Mouse (Mus musculus): ENCODE measurements around the gene Mvb12b. TPM values are rescaled to one million over a fixed set of nuclear protein-coding genes. Genes with fewer than 3 reads are reported as not detected.

The Mvb12b gene
- total RNA-seq, 2 experiments from 2014 or later = 14.9 to 20.7 TPM

- intact Hi-C loops (cut with DNase I; ENCODE audit: low total_unique reads) = no loop called here
- no peak for DNase-seq
These were observed 97.4 kb downstream of the Mvb12b start for GRCm38 (mm10) chr2:33790301-33790700.

- no peak for DNase-seq
- intact Hi-C loops (cut with DNase I; ENCODE audit: low total_unique reads) = no loop called here
These were observed 98.0 kb downstream of the Mvb12b start for GRCm38 (mm10) chr2:33789732-33790131.

- intact Hi-C loops (cut with DNase I; ENCODE audit: low total_unique reads) = no loop called here
- no peak for DNase-seq
These were observed 98.5 kb downstream of the Mvb12b start for GRCm38 (mm10) chr2:33789279-33789678.

DNA sequence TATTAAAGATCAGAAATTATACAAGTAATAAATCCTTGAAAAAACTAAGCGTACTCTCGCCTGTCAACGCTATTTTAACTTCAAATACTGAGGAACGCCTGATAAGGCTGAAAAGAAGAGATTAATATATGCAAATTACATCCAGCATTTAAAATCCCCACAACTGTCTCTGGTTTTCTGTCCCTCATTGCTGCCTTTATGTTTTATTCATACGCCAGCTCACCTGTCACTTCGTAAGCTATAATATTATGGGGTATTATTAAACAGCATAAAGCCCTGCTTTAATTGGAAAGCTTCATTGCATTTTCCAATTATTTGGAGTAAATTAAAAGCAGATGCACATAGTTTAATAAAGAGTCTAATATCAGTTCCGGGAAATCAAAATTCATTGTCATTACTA is 98.9 kb downstream of the Mvb12b start:
- DNase-seq = no peak
- intact Hi-C loops (cut with DNase I; ENCODE audit: low total_unique reads) = no loop called here

- no peak for DNase-seq
- intact Hi-C loops (cut with DNase I; ENCODE audit: low total_unique reads) = no loop called here
These were observed 99.6 kb downstream of the Mvb12b start for GRCm38 (mm10) chr2:33788131-33788530.

DNA sequence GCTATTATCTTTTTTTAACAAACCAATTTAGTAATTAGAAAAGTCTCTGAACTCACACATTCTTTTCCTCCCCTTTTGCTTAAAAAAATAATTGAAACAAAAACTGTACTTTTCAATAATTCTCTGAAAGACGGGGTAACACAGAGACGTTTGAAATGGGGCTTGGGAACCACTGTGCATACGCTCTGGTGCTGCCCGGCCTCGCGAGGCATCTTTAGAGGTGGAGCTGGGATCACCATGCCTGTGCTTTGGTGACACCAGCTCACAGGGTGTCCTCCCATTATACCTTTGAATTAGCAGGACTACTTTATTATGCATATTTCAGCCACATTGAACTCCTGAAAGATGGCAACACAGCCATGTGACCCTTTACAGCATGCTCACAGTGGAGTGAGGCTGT is 101.7 kb downstream of the Mvb12b start:
- intact Hi-C loops (cut with DNase I; ENCODE audit: low total_unique reads) = no loop called here
- no peak for DNase-seq

DNA sequence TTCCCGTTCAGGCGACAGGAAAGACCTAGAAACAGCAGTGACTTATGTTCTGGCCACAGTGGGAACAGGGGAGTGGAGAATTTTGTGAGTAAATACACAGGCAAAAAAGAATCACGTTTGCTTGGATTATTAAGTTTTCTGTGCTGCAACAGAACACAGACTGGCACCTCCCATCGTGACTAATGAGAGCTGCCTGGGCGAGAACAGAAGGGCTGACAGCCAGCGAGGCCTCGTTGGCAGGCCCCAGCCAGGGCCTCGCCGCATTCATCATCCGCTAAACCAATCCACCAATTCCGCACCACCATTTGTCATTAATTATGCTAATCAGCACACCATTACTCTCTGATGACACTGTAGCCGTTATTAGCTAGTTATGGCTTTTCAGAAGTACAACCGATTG is 102.2 kb downstream of the Mvb12b start:
- DNase-seq = no peak
- intact Hi-C loops (cut with DNase I; ENCODE audit: low total_unique reads) = no loop called here

- DNase-seq = no peak
- intact Hi-C loops (cut with DNase I; ENCODE audit: low total_unique reads) = no loop called here
These were observed 103.0 kb downstream of the Mvb12b start for GRCm38 (mm10) chr2:33784721-33785120.

DNA sequence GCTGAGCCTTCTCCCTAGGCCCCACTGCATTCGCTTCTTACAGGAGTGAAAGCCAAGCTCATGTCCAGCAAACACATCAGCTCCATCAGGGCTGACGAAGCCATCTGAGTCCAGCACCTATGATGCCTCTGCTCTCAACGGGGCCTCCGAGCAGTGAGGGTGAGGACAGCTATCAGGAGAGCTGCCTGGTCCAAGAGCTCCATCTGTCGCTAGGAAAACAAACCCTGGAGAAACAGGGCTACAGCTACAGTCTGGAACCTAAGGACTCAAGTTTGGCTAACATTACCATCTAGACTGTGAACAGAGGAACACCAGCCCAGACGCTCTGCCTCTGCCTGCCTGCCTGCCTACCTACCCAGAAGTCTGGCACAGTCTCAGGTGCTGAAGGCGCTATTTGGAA is 104.3 kb downstream of the Mvb12b start:
- intact Hi-C loops (cut with DNase I; ENCODE audit: low total_unique reads) = no loop called here
- no peak for DNase-seq

- no peak for DNase-seq
- intact Hi-C loops (cut with DNase I; ENCODE audit: low total_unique reads) = no loop called here
These were observed 105.9 kb downstream of the Mvb12b start for GRCm38 (mm10) chr2:33781655-33782400.

DNA sequence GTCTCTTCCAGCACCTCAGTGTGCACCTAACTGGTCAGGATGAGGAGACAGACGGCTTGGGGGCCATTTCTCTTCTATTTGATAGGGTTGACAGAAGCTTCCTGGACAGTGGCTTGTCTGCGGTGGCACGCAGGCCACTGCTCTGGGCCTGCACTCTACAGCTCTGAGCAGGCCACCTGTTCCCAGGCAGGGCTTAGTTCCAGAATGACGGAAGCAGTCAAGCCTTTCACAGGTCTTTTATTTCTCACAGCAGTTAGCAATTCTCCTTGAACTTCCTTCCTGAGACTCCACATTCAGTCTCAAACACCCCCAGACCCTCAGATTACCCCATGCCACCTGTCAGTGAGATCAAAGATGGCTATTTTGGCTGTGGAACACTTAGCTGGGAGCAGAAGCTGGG is 109.3 kb downstream of the Mvb12b start:
- DNase-seq = no peak
- intact Hi-C loops (cut with DNase I; ENCODE audit: low total_unique reads) = no loop called here

GRCm38 (mm10) chr2:33777051-33777450 is 110.7 kb downstream of the Mvb12b start:
- intact Hi-C loops (cut with DNase I; ENCODE audit: low total_unique reads) = no loop called here
- DNase-seq = no peak

DNA sequence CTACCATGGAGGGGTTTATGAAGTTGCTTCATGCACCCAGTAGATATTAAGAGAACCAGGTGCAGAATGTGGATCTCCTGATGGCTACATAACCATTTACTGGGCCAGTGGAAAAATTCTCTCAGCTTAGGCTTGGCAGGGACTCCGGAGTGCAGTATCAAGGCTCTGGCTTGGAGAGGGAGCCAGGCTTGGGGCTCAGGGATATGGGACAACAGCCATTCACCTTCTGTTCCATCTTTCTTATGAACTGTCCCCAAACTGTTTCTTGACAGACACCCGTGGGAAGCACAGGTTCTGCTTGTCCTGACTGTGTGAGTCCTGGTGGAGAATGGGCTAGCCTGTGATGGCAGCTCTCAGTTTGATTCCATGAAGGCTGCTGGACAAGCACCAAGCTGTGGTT is 112.9 kb downstream of the Mvb12b start:
- intact Hi-C loops (cut with DNase I; ENCODE audit: low total_unique reads) = no loop called here
- DNase-seq = no peak

DNA sequence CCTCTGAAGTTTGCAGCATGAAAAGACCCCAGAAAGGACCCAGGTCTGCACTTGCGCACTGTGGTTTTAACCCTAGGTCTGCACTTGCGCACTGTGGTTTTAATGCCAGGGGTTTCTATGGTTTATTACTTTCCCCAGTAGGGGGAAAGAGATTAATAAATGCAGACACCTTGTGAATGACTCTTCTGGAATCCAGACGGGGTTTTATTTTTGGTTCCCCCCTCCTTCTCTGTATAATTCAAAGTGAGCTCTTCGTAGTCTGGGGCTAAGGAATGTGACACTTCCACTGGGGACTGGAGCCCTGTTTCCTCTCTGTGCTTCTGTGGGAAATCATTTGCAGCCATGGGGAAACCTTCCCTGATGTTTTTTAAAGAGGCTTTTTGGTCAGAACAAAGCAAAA is 113.6 kb downstream of the Mvb12b start:
- no peak for DNase-seq
- intact Hi-C loops (cut with DNase I; ENCODE audit: low total_unique reads) = no loop called here

GRCm38 (mm10) chr2:33772439-33772838 is 115.3 kb downstream of the Mvb12b start:
- intact Hi-C loops (cut with DNase I; ENCODE audit: low total_unique reads) = no loop called here
- DNase-seq = peak; percentile 50

DNA sequence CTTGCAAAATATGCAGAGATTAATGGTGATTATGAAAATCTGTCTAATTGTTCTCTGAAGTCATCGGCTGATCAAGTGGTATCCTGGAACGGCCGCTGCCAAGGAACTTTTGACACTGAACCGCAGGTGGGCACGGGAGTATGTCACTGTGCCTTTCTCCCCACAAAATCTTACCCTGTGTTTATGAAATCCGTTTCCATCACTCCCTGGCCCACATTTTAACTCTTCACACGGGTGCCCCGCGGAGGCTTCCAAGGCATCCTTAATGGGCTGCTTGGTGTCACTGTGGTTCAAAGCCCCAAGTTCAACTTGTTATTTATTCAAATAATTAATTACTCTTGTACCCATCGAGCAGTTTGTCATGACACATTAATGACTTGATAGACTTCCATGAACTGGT is 116.4 kb downstream of the Mvb12b start:
- no peak for DNase-seq
- intact Hi-C loops (cut with DNase I; ENCODE audit: low total_unique reads) = no loop called here

GRCm38 (mm10) chr2:33770526-33771130 is 117.1 kb downstream of the Mvb12b start:
- intact Hi-C loops (cut with DNase I; ENCODE audit: low total_unique reads) = no loop called here
- DNase-seq = no peak

GRCm38 (mm10) chr2:33764476-33764875 is 123.3 kb downstream of the Mvb12b start:
- intact Hi-C loops (cut with DNase I; ENCODE audit: low total_unique reads) = no loop called here
- DNase-seq = no peak

DNA sequence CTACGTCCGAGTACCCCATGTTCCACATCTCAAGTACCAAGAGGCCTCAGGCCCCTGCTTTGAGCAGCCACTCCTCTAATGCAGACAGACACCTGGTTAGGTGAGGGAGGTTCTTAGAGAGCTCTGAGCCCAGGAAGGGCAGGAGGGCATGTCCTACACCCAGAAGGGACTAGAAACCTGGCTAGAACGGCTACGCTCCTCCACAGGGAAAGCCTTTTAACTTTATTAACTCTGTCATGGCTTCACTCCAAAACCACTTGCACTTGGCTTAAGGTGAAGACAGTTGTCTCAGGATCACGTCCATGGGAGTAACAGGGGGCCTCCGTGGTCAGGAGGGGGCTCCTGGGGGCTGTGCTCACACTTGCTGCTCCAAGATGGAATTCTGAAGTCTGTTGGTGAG is 125.5 kb downstream of the Mvb12b start:
- intact Hi-C loops (cut with DNase I; ENCODE audit: low total_unique reads) = no loop called here
- no peak for DNase-seq

DNA sequence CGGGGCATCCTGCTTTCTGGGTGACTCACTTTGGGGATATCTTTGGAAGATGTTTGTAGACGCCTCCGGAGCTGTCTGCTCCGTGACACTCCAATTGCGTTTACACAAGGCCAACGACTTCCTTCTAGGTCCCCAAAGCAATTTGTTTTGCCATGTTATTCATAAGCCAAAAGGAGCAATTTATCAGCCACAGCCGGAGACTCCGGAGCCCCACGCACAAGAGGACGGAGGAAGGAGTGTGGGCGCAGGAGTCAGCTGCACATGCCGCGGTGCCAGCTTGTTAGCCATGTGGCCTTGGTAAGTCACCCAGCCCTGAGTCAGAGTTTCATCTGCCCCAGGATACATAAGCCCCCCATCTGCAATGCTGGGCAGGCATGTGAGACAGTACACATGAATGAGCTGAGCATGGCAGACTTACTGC is 127.2 kb downstream of the Mvb12b start:
- intact Hi-C loops (cut with DNase I; ENCODE audit: low total_unique reads) = no loop called here
- DNase-seq = no peak

DNA sequence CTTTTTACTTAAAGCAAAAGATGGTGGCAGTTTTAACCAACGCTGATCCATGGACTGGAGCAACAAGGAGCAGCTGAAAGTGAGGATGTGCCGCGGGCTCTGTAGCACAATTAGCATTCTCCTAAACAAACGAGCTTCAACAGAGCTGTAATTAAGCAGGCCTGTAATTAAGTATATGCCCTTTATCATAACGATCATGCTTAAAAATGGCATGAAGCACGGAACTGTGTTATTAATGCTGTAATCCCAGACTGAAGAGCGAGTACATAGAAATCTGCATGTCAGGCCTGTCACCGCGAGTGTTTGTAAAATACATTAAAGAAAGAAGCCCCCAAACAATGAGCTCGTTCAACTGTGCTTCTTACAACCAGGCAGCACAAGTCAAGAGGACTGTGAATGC is 128.3 kb downstream of the Mvb12b start:
- intact Hi-C loops (cut with DNase I; ENCODE audit: low total_unique reads) = no loop called here
- DNase-seq = no peak

GRCm38 (mm10) chr2:33755633-33756020 is 132.1 kb downstream of the Mvb12b start:
- DNase-seq = no peak

More at GRCm38 (mm10) chr2:33755633-33756020, 132.1 kb downstream of the Mvb12b start:
- intact Hi-C loops (cut with DNase I; ENCODE audit: low total_unique reads) = no loop called here

All from gastrocnemius, postnatal 14 days (tissue).